Mouse (Mus musculus): Measurements from ENCODE around the gene E130114P18Rik. TPM values are rescaled to one million over a fixed set of nuclear protein-coding genes. Genes with fewer than 3 reads are reported as not detected.

E130114P18Rik gene
- total and polyA plus RNA-seq, 3 experiments, result 0.11 TPM; not detected in 2

DNA sequence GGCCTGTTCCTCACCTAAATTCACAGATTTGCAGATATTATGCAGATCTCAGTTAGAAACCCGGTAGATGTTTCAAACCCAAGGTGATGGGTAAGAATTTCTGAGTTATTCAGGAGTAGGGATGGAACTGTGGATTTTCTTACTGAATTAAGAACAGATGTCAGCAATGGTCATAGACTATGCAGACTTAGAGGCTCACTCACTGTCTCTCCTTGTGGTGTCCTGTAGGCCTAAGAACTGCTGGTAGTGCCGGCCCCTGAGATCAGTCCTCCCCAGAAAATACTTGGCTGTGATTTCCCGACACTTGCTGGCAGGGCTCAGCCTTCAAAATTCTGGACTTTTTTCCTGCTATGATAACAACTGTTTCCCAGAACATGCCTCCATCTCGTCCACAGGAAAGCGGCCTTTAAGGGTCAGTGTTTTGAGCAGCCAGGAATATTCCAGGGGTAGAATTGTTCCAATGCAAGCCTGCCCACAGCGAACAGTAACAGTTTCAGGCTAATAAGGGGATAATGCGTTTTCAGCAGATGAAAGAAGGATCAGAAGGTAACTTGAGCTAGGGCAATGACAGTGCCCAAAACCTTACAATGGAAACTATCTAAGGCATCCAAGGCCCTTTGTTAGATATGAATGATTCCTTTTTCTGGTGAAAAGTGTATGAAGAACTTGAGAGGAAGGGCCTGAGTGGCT is 113.0 kb downstream of the E130114P18Rik start:
- Histone ChIP-seq H3K9me3 (replicated peaks) (peaks cover 21% of the 10 kb centered on the region), H3K27me3 (ENCODE audit: insufficient read depth, low read length) (no peaks in the 10 kb centered on the region), H3K36me3 (replicated peaks) (no peaks in the 10 kb centered on the region), H3K4me3 (ENCODE audit: low read depth, low read length) (no peak overlapping the region), H3K4me1 (ENCODE audit: insufficient read depth, low read depth, low read length) (no peaks in the 10 kb centered on the region)
- no peak for ATAC-seq (ENCODE audit: extremely low read depth, insufficient number of reproducible peaks, low FRiP score, poor library complexity, severe bottlenecking)
- no peak for DNase-seq (ENCODE audit: low spot score)
- TF ChIP-seq POLR2AphosphoS5 (IDR thresholded peaks at IDR 0.05; ENCODE audit: insufficient replicate concordance, low read depth, low read length) (no peak), GATA2 (IDR thresholded peaks at IDR 0.05; ENCODE audit: borderline replicate concordance, low read depth, low read length) (no peak), CTCF (IDR thresholded peaks at IDR 0.05; ENCODE audit: low read depth, low read length) (no peak), GATA1 (IDR thresholded peaks at IDR 0.05; ENCODE audit: borderline replicate concordance, low read length) (no peak), TAL1 (conservative IDR thresholded peaks at IDR 0.05; ENCODE audit: low read depth, low read length) (no peak)

DNA sequence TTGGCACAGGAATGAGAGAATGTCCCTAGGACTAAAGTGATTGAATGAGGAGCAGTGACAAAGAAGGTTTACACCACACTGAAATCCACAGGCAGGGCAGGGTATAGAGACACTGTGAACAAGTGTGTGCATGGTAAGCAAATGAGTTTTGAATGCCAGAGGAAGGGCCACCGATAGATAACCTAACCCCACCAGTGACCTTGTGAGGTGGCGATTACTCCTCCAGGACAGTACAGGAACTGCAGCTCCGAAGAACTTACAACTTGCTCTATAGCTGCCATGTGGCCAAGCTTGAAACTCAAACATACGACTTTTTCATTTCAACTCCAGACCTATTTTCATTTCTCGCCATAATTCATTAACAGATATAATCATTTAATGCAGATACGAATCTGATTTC is 114.0 kb downstream of the E130114P18Rik start:
- DNase-seq (ENCODE audit: low spot score) (no peak), ATAC-seq (ENCODE audit: extremely low read depth, insufficient number of reproducible peaks, low FRiP score, poor library complexity, severe bottlenecking) (no peak)
- TF ChIP-seq GATA2 (IDR thresholded peaks at IDR 0.05; ENCODE audit: borderline replicate concordance, low read depth, low read length) (no peak), GATA1 (IDR thresholded peaks at IDR 0.05; ENCODE audit: borderline replicate concordance, low read length) (no peak), POLR2AphosphoS5 (IDR thresholded peaks at IDR 0.05; ENCODE audit: insufficient replicate concordance, low read depth, low read length) (no peak), CTCF (IDR thresholded peaks at IDR 0.05; ENCODE audit: low read depth, low read length) (no peak), TAL1 (conservative IDR thresholded peaks at IDR 0.05; ENCODE audit: low read depth, low read length) (no peak)
- H3K27me3 ChIP-seq (ENCODE audit: insufficient read depth, low read length), result no peaks in the 10 kb centered on the region
- peaks cover 21% of the 10 kb centered on the region for H3K9me3 ChIP-seq (replicated peaks)
- H3K4me3 ChIP-seq (ENCODE audit: low read depth, low read length), result no peak overlapping the region
- no peaks in the 10 kb centered on the region for H3K4me1 ChIP-seq (ENCODE audit: insufficient read depth, low read depth, low read length)
- no peaks in the 10 kb centered on the region for H3K36me3 ChIP-seq (replicated peaks)

GRCm38 (mm10) chr4:97662841-97663240 is 115.0 kb downstream of the E130114P18Rik start:
- ATAC-seq (ENCODE audit: extremely low read depth, insufficient number of reproducible peaks, low FRiP score, poor library complexity, severe bottlenecking) (no peak), DNase-seq (ENCODE audit: low spot score) (no peak)
- Histone ChIP-seq H3K4me3 (ENCODE audit: low read depth, low read length) (no peak overlapping the region), H3K27me3 (ENCODE audit: insufficient read depth, low read length) (no peaks in the 10 kb centered on the region), H3K4me1 (ENCODE audit: insufficient read depth, low read depth, low read length) (no peaks in the 10 kb centered on the region), H3K9me3 (replicated peaks) (peaks cover 18% of the 10 kb centered on the region), H3K36me3 (replicated peaks) (no peaks in the 10 kb centered on the region)
- TF ChIP-seq TAL1 (conservative IDR thresholded peaks at IDR 0.05; ENCODE audit: low read depth, low read length) (no peak), POLR2AphosphoS5 (IDR thresholded peaks at IDR 0.05; ENCODE audit: insufficient replicate concordance, low read depth, low read length) (no peak)

- no peak for TF ChIP-seq POLR2AphosphoS5 (IDR thresholded peaks at IDR 0.05; ENCODE audit: insufficient replicate concordance, low read depth, low read length)
- TF ChIP-seq TAL1 (conservative IDR thresholded peaks at IDR 0.05; ENCODE audit: low read depth, low read length), result no peak
- no peak for TF ChIP-seq CTCF (IDR thresholded peaks at IDR 0.05; ENCODE audit: low read depth, low read length)
- TF ChIP-seq GATA2 (IDR thresholded peaks at IDR 0.05; ENCODE audit: borderline replicate concordance, low read depth, low read length), result no peak
- no peak for TF ChIP-seq GATA1 (IDR thresholded peaks at IDR 0.05; ENCODE audit: borderline replicate concordance, low read length)
- peaks cover 20% of the 10 kb centered on the region for H3K9me3 ChIP-seq (replicated peaks)
Measured at GRCm38 (mm10) chr4:97661611-97662273, 116.1 kb downstream of the E130114P18Rik start.

DNA sequence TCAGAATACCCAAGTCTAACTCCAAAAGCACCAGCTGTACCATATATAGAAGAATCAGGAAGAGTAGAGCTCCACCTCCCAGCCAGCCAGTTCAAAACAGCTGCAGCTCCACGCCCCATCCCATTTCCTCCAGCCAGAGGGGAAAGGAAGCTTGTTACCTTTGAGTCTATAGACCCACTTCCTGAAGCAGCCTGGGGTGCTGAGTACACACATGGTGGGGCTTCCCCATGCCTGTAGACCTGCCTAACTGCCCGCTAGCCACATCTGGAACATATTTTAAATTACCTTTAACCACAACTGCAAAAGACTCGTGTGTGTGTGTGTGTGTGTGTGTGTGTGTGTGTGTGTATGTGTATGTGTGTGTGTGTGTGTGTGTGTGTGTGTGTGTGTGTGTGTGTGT is 120.3 kb downstream of the E130114P18Rik start:
- Histone ChIP-seq H3K27me3 (ENCODE audit: insufficient read depth, low read length) (no peaks in the 10 kb centered on the region), H3K36me3 (replicated peaks) (no peaks in the 10 kb centered on the region), H3K4me1 (ENCODE audit: insufficient read depth, low read depth, low read length) (no peaks in the 10 kb centered on the region), H3K9me3 (replicated peaks) (peaks cover 13% of the 10 kb centered on the region), H3K4me3 (ENCODE audit: low read depth, low read length) (no peak overlapping the region)
- ATAC-seq (ENCODE audit: extremely low read depth, insufficient number of reproducible peaks, low FRiP score, poor library complexity, severe bottlenecking) (no peak), DNase-seq (ENCODE audit: low spot score) (no peak)
- no peak for TF ChIP-seq CTCF (IDR thresholded peaks at IDR 0.05; ENCODE audit: low read depth, low read length)
- no peak for TF ChIP-seq POLR2AphosphoS5 (IDR thresholded peaks at IDR 0.05; ENCODE audit: insufficient replicate concordance, low read depth, low read length)
- TF ChIP-seq GATA1 (IDR thresholded peaks at IDR 0.05; ENCODE audit: borderline replicate concordance, low read length), result no peak
- no peak for TF ChIP-seq TAL1 (conservative IDR thresholded peaks at IDR 0.05; ENCODE audit: low read depth, low read length)
- no peak for TF ChIP-seq GATA2 (IDR thresholded peaks at IDR 0.05; ENCODE audit: borderline replicate concordance, low read depth, low read length)

More at GRCm38 (mm10) chr4:97661611-97662273, 116.1 kb downstream of the E130114P18Rik start:
- no peak for DNase-seq (ENCODE audit: low spot score)
- Histone ChIP-seq H3K36me3 (replicated peaks) (no peaks in the 10 kb centered on the region), H3K4me1 (ENCODE audit: insufficient read depth, low read depth, low read length) (no peaks in the 10 kb centered on the region), H3K4me3 (ENCODE audit: low read depth, low read length) (no peak overlapping the region), H3K27me3 (ENCODE audit: insufficient read depth, low read length) (no peaks in the 10 kb centered on the region)
- no peak for ATAC-seq (ENCODE audit: extremely low read depth, insufficient number of reproducible peaks, low FRiP score, poor library complexity, severe bottlenecking)

DNA sequence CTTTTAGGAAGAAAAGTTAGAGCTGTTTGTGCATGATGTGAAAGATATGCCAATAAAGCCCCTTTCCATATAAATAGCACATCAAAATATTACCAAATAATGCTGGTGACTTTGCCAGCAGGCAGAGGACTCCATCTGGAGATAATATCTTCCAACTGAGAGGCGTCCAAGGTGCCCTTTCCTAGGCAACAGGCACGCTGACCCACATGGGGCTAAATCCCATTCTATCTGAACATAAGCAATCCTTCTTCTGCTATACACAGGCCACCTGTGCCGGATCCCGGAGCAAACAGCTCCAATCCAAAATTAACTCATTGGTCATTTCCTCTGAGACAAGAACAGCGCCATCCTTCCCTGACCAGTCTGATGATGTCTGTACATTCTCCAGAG is 128.3 kb downstream of the E130114P18Rik start:
- TF ChIP-seq CTCF (IDR thresholded peaks at IDR 0.05; ENCODE audit: low read depth, low read length) (no peak), GATA2 (IDR thresholded peaks at IDR 0.05; ENCODE audit: borderline replicate concordance, low read depth, low read length) (no peak), TAL1 (conservative IDR thresholded peaks at IDR 0.05; ENCODE audit: low read depth, low read length) (no peak), POLR2AphosphoS5 (IDR thresholded peaks at IDR 0.05; ENCODE audit: insufficient replicate concordance, low read depth, low read length) (no peak), GATA1 (IDR thresholded peaks at IDR 0.05; ENCODE audit: borderline replicate concordance, low read length) (no peak)
- ATAC-seq (ENCODE audit: extremely low read depth, insufficient number of reproducible peaks, low FRiP score, poor library complexity, severe bottlenecking) (no peak), DNase-seq (ENCODE audit: low spot score) (no peak)
- no peaks in the 10 kb centered on the region for H3K4me1 ChIP-seq (ENCODE audit: insufficient read depth, low read depth, low read length)
- H3K36me3 ChIP-seq (replicated peaks), result no peaks in the 10 kb centered on the region
- H3K27me3 ChIP-seq (ENCODE audit: insufficient read depth, low read length), result no peaks in the 10 kb centered on the region
- no peak overlapping the region for H3K4me3 ChIP-seq (ENCODE audit: low read depth, low read length)
- peaks cover 11% of the 10 kb centered on the region for H3K9me3 ChIP-seq (replicated peaks)
